Mouse (Mus musculus): ENCODE results near the gene Slc7a15. TPM values are rescaled to one million over a fixed set of nuclear protein-coding genes. Genes with fewer than 3 reads are reported as not detected.

Slc7a15 gene
- polyA plus RNA-seq, 1 experiment from 2014 or later = 0.06 TPM

GRCm38 (mm10) chr12:8556189-8556588 lies 42.7 kb downstream of the Slc7a15 start:
- ATAC-seq (no peak), DNase-seq (ENCODE audit: low read depth, low spot score) (no peak)
- CTCF ChIA-PET = no interaction called here
- H3K27me3 ChIP-seq = no peaks in the 10 kb centered on the region
- TF ChIP-seq CTCF (IDR thresholded peaks at IDR 0.05) = no peak
- POLR2A ChIA-PET = no interaction called here
- in situ Hi-C loops (cut with MboI; ENCODE audit: low pct_unique_long_range_greater_than_20kb) = no loop called here

- DNase-seq (ENCODE audit: low read depth, low spot score) = no peak
- ChIA-PET CTCF (no interaction called here), POLR2A (no interaction called here)
- no peak for ATAC-seq
- TF ChIP-seq CTCF (IDR thresholded peaks at IDR 0.05) = no peak
- in situ Hi-C loops (cut with MboI; ENCODE audit: low pct_unique_long_range_greater_than_20kb) = no loop called here
- no peaks in the 10 kb centered on the region for H3K27me3 ChIP-seq
These were observed 43.4 kb downstream of the Slc7a15 start for GRCm38 (mm10) chr12:8555419-8555818.

GRCm38 (mm10) chr12:8547357-8547756 lies 51.5 kb downstream of the Slc7a15 start:
- peak; percentile 58 for ATAC-seq
- ChIA-PET CTCF (interaction anchor here (0.7 to 4.9 kb wide), 8 partner anchors 11 to 231 kb away, joined by 3 to 30 read pairs (median 4); partner anchors contain the start of gene Rhob), POLR2A (no interaction called here)
- DNase-seq (ENCODE audit: low read depth, low spot score) = no peak
- peak; percentile 94 for TF ChIP-seq CTCF (IDR thresholded peaks at IDR 0.05)
- no peaks in the 10 kb centered on the region for H3K27me3 ChIP-seq
- in situ Hi-C loops (cut with MboI; ENCODE audit: low pct_unique_long_range_greater_than_20kb) = loop anchor here (5.0 to 25.0 kb wide), 2 partner anchors 225 to 485 kb away; no protein-coding TSS in a partner anchor

GRCm38 (mm10) chr12:8546801-8547200 lies 52.1 kb downstream of the Slc7a15 start:
- CTCF ChIA-PET = interaction anchor here (0.7 to 4.9 kb wide), 6 partner anchors 12 to 230 kb away, joined by 3 to 30 read pairs (median 4); partner anchors contain the start of gene Rhob
- ATAC-seq (no peak), DNase-seq (ENCODE audit: low read depth, low spot score) (no peak)

GRCm38 (mm10) chr12:8545066-8545610 lies 53.7 kb downstream of the Slc7a15 start:
- H3K27me3 ChIP-seq = no peaks in the 10 kb centered on the region
- in situ Hi-C loops (cut with MboI; ENCODE audit: low pct_unique_long_range_greater_than_20kb) = loop anchor here (5.0 to 25.0 kb wide), 2 partner anchors 223 to 483 kb away; no protein-coding TSS in a partner anchor
- DNase-seq (ENCODE audit: low read depth, low spot score) (no peak), ATAC-seq (peak; percentile 61)
- no peak for TF ChIP-seq CTCF (IDR thresholded peaks at IDR 0.05)
- ChIA-PET POLR2A (interaction anchor here (1.2 kb wide), 1 partner anchor 46 kb away, joined by 5 read pairs; the partner anchor contains the start of gene Rhob), CTCF (interaction anchor here (1.1 to 4.9 kb wide), 4 partner anchors 24 to 211 kb away, joined by 3 to 30 read pairs (median 4); partner anchors contain the start of gene Rhob)

More at GRCm38 (mm10) chr12:8546801-8547200, 52.1 kb downstream of the Slc7a15 start:
- no peak for TF ChIP-seq CTCF (IDR thresholded peaks at IDR 0.05)
- H3K27me3 ChIP-seq = no peaks in the 10 kb centered on the region
- in situ Hi-C loops (cut with MboI; ENCODE audit: low pct_unique_long_range_greater_than_20kb) = loop anchor here (5.0 to 25.0 kb wide), 2 partner anchors 224 to 484 kb away; no protein-coding TSS in a partner anchor
- POLR2A ChIA-PET = no interaction called here

GRCm38 (mm10) chr12:8542371-8542770 lies 56.5 kb downstream of the Slc7a15 start:
- ATAC-seq (no peak), DNase-seq (ENCODE audit: low read depth, low spot score) (no peak)
- no peak for TF ChIP-seq CTCF (IDR thresholded peaks at IDR 0.05)
- in situ Hi-C loops (cut with MboI; ENCODE audit: low pct_unique_long_range_greater_than_20kb) = loop anchor here (25.0 kb wide), 1 partner anchor 480 kb away; no protein-coding TSS in a partner anchor
- H3K27me3 ChIP-seq = no peaks in the 10 kb centered on the region
- ChIA-PET CTCF (no interaction called here), POLR2A (no interaction called here)

- CTCF ChIA-PET = no interaction called here
- no peak for DNase-seq (ENCODE audit: low read depth, low spot score)
- POLR2A ChIA-PET = no interaction called here
- no peak for TF ChIP-seq CTCF (IDR thresholded peaks at IDR 0.05)
- ATAC-seq = no peak
- H3K27me3 ChIP-seq = no peaks in the 10 kb centered on the region
- in situ Hi-C loops (cut with MboI; ENCODE audit: low pct_unique_long_range_greater_than_20kb) = loop anchor here (25.0 kb wide), 1 partner anchor 477 kb away; no protein-coding TSS in a partner anchor
These were observed 59.4 kb downstream of the Slc7a15 start for GRCm38 (mm10) chr12:8539471-8539870.

- DNase-seq (ENCODE audit: low read depth, low spot score) = no peak
- no peak for TF ChIP-seq CTCF (IDR thresholded peaks at IDR 0.05)
- H3K27me3 ChIP-seq = no peaks in the 10 kb centered on the region
- in situ Hi-C loops (cut with MboI; ENCODE audit: low pct_unique_long_range_greater_than_20kb) = loop anchor here (25.0 kb wide), 1 partner anchor 475 kb away; no protein-coding TSS in a partner anchor
- ATAC-seq = no peak
- CTCF ChIA-PET = no interaction called here
- POLR2A ChIA-PET = no interaction called here
These were observed 61.6 kb downstream of the Slc7a15 start for GRCm38 (mm10) chr12:8537291-8537690.

GRCm38 (mm10) chr12:8536221-8536965 lies 62.5 kb downstream of the Slc7a15 start:
- in situ Hi-C loops (cut with MboI; ENCODE audit: low pct_unique_long_range_greater_than_20kb) = loop anchor here (25.0 kb wide), 1 partner anchor 474 kb away; no protein-coding TSS in a partner anchor
- POLR2A ChIA-PET = no interaction called here
- CTCF ChIA-PET = interaction anchor here (1.2 to 1.6 kb wide), 2 partner anchors 12 to 16 kb away, joined by 3 to 4 read pairs; no protein-coding TSS in a partner anchor
- peak; percentile 47 for ATAC-seq
- no peak for DNase-seq (ENCODE audit: low read depth, low spot score)
- TF ChIP-seq CTCF (IDR thresholded peaks at IDR 0.05) = no peak
- H3K27me3 ChIP-seq = no peaks in the 10 kb centered on the region

- no peaks in the 10 kb centered on the region for H3K27me3 ChIP-seq
- no peak for DNase-seq (ENCODE audit: low read depth, low spot score)
- POLR2A ChIA-PET = no interaction called here
- in situ Hi-C loops (cut with MboI; ENCODE audit: low pct_unique_long_range_greater_than_20kb) = loop anchor here (25.0 kb wide), 1 partner anchor 473 kb away; no protein-coding TSS in a partner anchor
- no peak for TF ChIP-seq CTCF (IDR thresholded peaks at IDR 0.05)
- CTCF ChIA-PET = interaction anchor here (1.2 to 1.6 kb wide), 2 partner anchors 13 to 17 kb away, joined by 3 to 4 read pairs; no protein-coding TSS in a partner anchor
- ATAC-seq = no peak
These were observed 63.3 kb downstream of the Slc7a15 start for GRCm38 (mm10) chr12:8535596-8535995.

All from Patski (cell line).